Mouse (Mus musculus): ENCODE data around the gene Krt6b. TPM values are rescaled to one million over a fixed set of nuclear protein-coding genes. Genes with fewer than 3 reads are reported as not detected.
"Not testable (repeated sequence)": the region's sequence is repeated elsewhere in the genome, so short reads cannot be mapped to it uniquely, and the experiment has no call there.

Krt6b gene
- total RNA-seq (2017), result not detected in 2 replicates

DNA sequence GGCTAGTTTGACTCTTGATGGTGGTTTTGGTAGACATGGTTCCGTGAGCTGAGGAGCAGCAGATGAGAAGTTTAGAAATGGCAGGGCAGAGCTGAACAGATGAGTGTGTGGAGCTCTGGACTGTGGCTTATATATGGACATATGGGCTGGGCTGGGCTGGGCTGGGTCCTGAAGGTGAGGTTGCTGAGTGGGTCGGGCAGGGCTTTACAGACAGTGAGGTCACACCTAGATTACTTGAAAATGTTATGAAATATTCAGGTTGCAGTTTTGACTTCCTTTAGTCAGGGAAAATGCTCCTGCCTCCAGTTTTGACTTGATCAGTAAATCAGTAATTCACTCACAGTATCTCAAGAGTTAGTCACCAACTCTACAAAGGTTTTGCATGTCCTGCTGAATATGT, at the start of gene Krt6b:
Krt6b (minus strand) TSS at position 101 of the 400 bp plus-strand sequence.
- no peak for ATAC-seq (replicated peaks; ENCODE audit: low read depth, poor library complexity, severe bottlenecking)

DNA sequence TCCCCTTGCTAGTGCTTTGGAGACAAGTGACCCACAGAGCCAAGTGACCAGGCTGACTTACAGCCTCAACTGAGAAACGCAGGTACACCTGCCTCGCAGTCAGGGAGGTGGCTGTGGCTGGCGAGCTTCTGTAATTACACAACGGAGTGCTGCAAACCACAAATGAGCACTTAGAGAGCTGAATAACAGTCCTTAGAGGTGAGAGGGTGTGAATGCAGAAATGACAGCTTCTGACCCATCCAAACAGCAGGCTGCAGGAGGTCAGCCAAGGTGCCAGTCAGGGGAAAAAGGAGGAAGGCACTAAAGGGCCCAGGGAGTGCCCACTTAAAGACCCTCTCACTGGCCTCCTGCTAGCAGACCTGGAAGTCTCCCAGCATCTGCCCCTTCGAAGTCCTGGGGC, 44.6 kb upstream of the Krt6b start:
- ATAC-seq (replicated peaks; ENCODE audit: low read depth, poor library complexity, severe bottlenecking), result no peak

DNA sequence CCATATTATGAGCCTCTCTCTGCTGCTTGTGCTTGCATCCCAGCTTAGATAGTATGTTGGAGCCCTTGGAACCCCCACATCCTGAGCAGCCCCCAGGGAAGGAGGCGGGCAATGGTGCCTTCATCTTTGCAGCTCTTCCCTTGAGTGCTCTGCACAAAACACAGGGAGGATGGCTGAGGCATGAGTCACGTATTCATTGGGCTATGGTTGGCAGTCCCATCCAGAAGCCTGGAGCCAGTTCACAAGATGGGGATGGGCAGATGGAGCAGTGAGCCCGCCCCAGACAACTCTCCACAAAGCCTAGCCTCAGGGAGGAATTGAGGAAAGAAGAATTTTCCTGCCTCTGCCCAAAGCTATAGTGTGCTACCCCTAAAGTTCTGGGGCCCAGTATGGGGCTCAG, 35.7 kb upstream of the Krt6b start:
- no peak for ATAC-seq (replicated peaks; ENCODE audit: low read depth, poor library complexity, severe bottlenecking)

DNA sequence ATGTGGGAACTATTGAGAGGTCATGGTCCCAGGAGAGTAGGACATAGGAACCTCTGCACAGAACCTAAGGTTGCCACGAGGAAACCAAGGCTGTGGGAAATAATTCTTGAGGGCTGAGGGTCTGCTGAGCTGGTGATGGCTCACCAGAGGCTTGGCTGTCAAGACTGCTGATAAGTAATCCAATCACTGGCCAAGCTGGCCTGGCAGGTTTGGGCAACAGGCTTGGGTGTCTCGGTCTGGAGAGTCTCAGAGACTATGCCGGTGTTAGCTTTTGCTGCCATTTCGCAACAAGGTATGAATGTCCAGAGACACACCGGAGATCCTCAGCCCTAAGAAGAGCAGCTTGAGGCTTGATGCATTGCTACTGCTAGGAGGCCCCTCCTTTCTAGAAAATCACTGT, 34.3 kb upstream of the Krt6b start:
- no peak for ATAC-seq (replicated peaks; ENCODE audit: low read depth, poor library complexity, severe bottlenecking)

DNA sequence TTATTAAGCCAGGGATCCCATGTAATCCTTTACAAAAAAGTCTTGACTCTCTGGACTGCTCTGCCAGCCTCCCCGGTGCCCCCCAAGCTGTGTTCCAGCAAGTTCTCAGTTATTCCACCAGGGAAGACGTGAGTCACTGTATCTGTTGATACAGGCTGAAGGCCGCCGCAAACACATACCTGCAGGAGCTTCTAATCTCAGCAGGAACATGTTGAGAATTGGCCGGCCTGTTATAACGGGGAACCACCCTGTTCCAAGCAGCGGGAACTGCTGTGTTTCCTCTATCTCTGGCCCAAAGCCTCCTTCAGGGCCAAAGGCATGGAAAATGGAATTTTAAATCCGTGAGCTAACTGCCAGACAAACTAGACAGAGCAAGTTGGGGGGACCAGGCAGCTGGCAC, 33.6 kb upstream of the Krt6b start:
- no peak for ATAC-seq (replicated peaks; ENCODE audit: low read depth, poor library complexity, severe bottlenecking)

DNA sequence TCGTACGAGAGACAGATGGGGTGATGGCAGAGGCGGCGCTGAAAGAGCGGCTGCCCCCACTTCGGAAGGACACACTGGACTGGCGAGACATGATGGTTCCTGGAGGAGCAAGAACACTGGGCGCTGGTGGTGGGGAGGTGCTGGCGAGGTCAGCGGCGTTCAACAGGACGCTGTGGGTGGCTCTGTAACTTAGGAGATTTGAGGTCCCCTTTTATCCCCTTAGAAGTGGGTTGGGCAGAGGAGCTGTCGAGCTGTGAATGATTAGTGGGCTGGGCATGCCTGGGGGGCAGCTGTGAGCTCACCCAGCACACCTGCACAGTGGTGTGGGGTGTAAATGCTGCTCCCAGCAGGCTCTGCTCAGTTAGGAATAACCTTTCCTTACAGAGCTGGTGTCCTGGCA, 32.6 kb upstream of the Krt6b start, which contains the start of gene Krt5:
Krt5 (minus strand) TSS at position 179 of the 400 bp plus-strand sequence.
- ATAC-seq (replicated peaks; ENCODE audit: low read depth, poor library complexity, severe bottlenecking), result no peak

DNA sequence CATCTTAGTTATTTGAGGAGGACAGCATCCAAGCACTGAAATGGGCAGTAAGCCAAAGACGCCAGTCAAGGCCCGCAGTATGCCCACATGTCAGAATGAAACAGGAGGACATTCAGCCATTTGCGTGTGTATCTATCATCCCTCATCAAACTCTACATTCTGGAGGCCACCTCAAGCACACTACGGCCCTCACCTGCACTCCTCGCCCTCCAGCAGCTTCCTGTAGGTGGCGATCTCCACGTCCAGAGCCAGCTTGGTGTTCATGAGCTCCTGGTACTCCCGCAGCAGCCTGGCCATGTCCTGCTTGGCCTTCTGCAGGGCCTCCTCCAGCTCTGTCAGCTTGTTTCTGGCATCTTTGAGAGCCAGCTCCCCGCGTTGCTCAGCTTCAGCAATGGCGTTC, 28.6 kb upstream of the Krt6b start:
- no peak for ATAC-seq (replicated peaks; ENCODE audit: low read depth, poor library complexity, severe bottlenecking)

DNA sequence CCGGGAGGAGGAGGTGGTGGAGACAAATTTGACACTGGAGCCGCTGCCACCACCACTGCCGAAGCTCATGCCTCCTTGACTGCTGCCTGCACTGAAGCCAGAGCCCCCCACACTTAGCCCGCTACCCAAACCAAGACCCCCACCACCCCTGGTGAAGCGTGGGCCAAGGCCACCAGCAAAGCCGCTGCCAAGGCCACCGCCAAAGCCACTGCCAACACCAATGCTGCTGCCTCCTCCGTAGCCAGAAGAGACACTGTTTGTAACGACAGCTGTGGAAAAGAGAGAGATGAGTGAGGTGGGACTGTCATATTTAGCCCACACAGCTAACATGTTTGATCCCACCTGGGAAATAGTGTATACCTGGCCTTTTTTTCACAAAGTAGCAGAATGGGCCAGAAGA, 27.4 kb upstream of the Krt6b start:
- no peak for ATAC-seq (replicated peaks; ENCODE audit: low read depth, poor library complexity, severe bottlenecking)

DNA sequence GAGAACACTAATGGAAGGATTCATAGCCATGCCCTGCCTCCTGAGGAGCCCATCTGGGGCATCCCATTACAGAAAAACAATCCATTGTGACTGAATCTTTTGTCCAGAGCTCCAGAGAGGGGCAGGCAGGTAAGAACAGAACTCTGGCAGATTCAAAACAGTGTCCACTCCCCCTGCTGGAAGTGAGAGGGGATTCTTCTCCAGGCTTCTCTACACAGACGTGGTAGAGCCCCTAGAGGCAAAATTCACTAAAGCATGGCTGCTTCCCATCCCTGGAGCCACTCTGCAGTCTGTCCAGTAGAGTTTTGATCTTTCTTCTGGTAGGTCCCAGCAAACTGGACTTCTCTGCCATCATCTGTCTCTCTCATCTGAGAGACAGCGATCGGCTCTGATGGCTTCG, 24.0 kb upstream of the Krt6b start:
- ATAC-seq (replicated peaks; ENCODE audit: low read depth, poor library complexity, severe bottlenecking), result peak; percentile 45; the same call in 1 of the 2 replicates

DNA sequence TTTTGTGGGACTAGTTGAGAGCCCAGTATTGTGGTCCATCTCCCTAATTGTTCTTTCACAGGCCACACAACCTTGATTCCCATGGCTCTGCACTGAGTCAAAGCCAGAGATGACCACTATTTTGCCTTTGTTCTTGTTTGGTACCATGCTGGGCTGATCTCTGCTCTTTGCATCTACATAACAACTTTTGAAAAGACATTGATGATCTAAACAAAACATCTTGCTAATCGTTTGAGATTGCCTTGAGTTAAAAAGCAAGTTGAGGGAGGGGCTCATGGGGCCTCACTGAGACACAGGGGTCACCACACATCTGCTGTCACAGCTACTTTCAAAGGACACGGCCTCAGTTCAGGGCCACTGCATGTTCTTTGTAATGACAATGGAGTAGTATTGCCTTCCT, 22.3 kb upstream of the Krt6b start:
- ATAC-seq (replicated peaks; ENCODE audit: low read depth, poor library complexity, severe bottlenecking), result no peak

DNA sequence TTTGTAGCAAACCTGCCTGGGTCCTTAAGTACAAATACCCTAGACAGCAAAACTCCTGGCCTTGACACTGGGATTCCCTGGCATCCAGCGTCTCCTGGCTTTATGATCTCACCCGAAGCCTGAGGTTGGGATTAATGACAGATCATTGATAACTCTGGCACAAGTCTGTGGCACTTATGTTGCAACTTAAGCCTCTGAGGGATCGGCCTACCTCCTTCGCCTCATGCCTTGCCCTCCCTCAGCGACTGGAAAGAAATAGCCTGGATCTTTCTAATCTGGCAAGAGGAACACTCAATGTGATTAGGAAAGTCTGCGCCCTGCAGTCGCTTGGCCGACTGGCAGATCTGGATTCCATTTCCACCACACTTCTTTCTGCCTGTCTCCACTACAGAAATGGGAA, 19.8 kb upstream of the Krt6b start:
- ATAC-seq (replicated peaks; ENCODE audit: low read depth, poor library complexity, severe bottlenecking), result no peak

DNA sequence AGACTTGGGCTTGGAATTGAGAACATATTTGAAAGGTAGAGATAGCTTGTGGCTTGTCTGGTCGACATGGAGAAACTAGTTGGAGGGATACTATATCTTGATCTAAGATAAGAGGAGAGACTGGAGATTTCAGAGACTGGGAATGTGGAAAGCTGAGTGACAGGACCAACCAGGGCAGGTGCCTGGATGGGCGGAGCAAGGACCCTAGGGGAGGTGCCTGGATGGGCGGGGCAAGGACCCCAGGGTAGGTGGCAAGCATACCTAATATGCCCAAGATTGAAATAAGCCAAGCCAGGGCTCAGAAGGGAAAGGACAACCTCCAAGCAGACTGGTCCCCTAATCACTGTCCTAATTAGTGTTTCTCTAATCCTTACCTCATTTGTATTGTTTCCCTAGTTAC, 19.1 kb upstream of the Krt6b start:
- no peak for ATAC-seq (replicated peaks; ENCODE audit: low read depth, poor library complexity, severe bottlenecking)

DNA sequence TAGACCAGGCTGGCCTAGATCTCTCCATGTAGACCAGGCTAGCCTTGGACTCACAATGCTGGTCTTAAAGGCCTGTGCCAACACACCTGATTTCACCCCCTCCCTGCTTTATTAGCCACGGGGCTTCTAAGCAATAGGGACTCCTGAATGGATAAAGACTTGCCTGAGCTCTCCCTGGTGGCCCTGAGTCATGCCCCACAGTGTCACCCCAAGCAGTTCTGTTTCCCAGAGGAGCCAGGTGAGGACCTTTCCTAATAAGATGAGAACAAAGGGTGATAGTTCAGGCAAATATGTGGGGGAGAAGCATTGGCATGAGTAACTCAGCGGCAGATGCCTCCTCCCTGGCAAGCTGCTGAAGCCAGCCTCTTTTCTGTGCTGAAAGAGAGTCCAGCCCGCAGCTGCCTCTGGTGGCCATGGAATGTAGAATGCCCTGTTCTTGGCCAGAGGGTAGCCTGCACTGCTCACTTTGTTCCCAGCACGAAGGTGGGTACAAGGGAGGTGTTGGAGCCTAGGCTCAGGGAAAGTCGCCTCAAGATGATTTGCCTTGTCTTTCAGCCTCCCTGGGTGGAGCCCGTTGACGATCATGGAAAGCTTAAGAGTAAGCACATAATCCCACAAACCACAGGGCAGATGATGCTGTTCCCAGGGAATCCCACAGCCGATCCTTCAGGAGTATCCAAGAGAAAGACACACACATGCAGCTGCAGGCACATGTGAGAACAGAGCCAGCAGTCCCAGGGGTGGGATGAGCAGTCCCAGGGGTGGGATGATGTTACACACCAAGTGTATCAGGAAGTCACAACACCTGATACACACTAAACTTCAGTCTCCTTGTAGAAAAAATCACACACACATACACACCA, 17.5 kb upstream of the Krt6b start:
- ATAC-seq (replicated peaks; ENCODE audit: low read depth, poor library complexity, severe bottlenecking), result no peak

DNA sequence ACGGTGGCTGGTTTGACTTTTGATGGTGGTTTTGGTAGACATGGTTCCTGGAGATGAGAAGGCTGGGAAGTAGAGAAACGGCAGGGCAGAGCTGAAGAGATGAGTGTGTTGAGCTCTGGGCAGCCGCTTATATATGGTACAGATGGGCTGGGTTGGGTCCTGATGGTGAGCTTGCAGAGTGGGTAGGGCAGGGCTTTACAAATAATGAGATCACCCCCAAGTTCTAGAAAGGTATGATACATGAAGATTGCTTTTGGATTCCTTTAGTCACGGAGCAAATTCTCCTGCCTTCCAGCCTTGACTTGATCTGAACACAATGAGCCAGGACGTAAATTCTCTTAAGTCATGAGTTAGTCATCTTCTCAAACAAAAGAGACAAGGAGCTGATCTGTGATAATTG, 14.1 kb upstream of the Krt6b start, which contains the start of gene Krt6a:
Krt6a (minus strand) TSS at position 101 of the 400 bp plus-strand sequence.
- ATAC-seq (replicated peaks; ENCODE audit: low read depth, poor library complexity, severe bottlenecking), result no peak

DNA sequence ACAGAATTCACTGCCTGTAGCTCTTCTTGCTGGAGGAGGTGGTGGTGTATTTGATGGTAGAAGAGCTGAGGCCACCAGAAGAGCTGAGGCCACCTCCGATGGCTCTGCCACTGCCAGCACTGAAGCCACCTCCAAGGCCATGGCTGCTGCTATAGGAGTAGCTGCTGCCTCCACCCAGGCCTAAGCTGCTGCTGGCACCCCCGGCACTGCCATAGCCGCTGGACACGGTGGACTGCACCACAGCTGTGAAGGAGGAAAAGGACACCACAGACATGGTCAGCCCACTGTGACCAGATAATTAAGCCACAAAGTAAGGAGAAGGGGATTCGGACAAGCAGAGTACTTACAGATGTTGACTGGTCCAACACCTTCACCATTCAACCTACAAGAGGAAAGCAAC, 10.4 kb upstream of the Krt6b start:
- not testable (repeated sequence) for ATAC-seq (replicated peaks; ENCODE audit: low read depth, poor library complexity, severe bottlenecking)

DNA sequence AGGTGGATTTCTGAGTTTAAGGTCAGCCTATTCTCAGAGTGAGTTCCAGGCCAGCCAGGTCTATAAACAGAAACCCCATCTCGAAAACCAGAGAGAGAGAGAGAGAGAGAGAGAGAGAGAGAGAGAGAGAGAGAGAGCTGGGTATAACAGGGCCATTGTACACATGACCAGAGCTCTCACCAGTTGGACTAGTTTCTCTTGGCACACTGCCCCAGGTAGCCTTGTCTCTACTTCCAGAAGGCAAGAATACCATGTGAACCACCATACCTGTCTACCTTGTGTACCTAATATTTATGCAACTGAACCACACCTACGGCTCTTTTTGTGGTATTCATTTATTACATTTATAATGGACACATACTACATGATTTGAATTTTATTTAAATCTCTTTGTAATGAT, 8.1 kb upstream of the Krt6b start:
- no peak for ATAC-seq (replicated peaks; ENCODE audit: low read depth, poor library complexity, severe bottlenecking)

DNA sequence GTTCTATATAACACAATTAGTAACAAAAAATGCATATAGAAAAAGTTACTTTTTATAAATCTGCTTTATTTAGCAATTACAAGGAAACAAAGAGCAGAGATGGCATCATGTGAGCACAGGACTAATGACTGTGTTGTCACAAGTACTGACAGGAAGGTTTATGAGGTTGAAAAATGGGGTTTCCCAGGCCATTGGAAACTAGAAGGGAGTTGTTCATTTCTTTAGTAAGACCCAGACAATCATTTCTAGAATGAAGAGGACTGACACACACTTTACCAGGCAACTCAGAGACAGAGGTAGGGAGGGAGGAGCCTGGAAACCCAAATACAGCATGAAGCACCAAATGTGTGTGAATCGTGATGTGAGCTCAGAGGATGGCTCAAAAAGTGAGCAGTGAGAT, 4.1 kb downstream of the Krt6b start:
- no peak for ATAC-seq (replicated peaks; ENCODE audit: low read depth, poor library complexity, severe bottlenecking)

DNA sequence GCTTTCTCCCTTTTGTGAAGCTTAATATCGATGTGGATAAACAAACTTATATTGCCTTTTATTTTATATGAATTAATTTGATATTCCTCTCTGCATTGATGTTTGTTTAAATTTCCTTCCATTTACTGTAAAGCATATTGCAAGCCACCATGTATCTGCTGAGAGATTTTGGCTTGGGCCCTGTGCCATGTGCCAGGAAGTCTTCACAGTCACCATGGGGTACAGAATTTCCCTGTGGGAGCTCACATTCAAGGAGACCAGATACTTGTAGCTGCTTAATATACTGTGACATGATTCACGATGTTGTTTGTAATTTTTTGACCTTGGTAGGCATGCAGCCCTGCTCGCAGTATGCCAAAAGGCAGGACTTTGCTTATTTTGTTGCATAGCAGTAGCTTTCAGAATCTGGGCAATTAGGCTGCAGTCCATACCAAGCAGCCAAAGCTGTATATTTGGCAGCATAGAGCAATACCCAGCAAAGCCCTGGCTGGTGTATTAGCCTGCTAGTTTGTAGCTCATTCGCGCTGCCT, 27.3 kb downstream of the Krt6b start:
- no peak for ATAC-seq (replicated peaks; ENCODE audit: low read depth, poor library complexity, severe bottlenecking)

DNA sequence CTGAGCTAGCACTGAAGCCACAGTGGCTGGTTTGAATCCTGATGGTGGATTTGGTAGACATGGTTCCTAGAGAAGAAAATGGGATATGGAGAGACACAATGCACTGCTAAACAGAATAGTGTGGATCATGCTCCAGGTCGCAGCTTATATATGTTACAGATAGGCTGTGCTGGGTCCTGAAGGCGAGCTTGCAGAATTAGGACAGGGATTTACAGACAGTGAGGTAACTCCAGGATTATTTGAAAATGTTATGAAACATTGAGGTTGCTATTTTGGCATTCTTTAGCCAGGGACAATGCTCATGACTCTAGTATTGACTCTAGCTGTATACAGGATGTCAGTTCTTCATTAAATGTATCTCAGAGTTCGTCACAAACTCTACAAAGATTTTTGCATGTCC, 32.8 kb downstream of the Krt6b start, which contains the start of gene Gm5478:
Gm5478 (minus strand) TSS at position 101 of the 400 bp plus-strand sequence.
- no peak for ATAC-seq (replicated peaks; ENCODE audit: low read depth, poor library complexity, severe bottlenecking)

DNA sequence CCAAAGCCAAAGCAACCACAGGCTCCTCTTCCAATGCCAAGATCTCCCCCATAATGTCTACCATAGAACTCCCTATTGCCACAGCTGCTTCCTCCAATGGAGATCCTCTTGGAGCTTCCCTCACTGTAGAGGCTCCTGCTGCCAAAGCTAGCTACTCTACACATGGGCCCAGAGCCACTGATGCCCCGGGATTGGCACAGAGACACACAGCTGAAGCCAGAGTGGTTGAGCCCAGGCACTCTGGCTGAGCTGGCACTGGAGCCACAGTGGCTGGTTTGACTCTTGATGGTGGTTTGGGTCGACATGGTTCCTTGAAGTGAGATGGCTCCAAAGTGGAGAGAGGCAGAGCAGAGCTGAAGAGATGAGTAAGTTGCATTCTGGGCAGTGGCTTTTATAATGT, 52.2 kb downstream of the Krt6b start, which contains the start of gene Gm5414:
Gm5414 (minus strand) TSS at position 305 of the 400 bp plus-strand sequence.
- no peak for ATAC-seq (replicated peaks; ENCODE audit: low read depth, poor library complexity, severe bottlenecking)

Data from common myeloid progenitor, adult 5-6 weeks (primary cell).